Mouse (Mus musculus): ENCODE data around the gene Mfsd10. TPM values are rescaled to one million over a fixed set of nuclear protein-coding genes. Genes with fewer than 3 reads are reported as not detected.

The Mfsd10 gene
- total and polyA plus RNA-seq, 2 experiments from 2014 or later, result 29.9 to 45.7 TPM

DNA sequence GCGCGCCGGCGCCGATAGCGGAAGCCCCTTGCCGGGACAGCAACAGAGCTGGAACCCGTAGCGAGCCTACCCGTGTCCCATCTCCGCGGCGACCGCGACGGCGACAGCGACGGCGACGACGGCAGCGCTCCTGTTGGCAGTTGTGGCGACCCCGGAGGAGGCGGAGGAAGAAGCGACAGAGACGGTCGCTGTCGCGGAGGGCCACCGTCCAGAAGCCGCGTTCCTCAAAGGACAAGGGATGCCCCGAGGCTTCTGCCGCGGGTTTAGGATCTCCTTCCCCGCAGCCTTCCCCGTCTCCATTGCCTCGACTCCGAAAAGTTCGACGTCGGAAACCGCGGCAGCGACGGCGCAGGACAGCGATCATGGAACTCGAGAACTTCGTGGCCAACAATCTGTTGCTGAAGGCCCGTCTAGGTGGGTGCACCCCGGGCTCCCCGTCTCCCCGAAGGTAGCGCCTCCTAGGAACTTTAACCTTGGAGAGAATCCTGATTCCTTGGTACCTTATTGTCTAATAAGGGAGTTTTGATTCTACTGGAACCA is 23.6 kb upstream of the Mfsd10 start:
- no peaks in the 10 kb centered on the region for H3K9me3 ChIP-seq (replicated peaks; ENCODE audit: control insufficient read depth, low read length)

GRCm38 (mm10) chr5:34659686-34660590 is 22.9 kb upstream of the Mfsd10 start, which contains the start of the genes Nop14 and Grk4:
Nop14 (minus strand) TSS chr5:34660148.
Grk4 (plus strand) TSS chr5:34660379.
- under 1% methylated on average over 60 of the region's 60 CpGs for WGBS

More for the DNA sequence above, 23.6 kb upstream of the Mfsd10 start:
- no peak for TF ChIP-seq EP300 (IDR thresholded peaks at IDR 0.05; ENCODE audit: low read depth)
- TF ChIP-seq CTCF (IDR thresholded peaks at IDR 0.05; ENCODE audit: low read depth), result no peak
- Histone ChIP-seq H3K4me3 (ENCODE audit: low read depth, low read length) (peak overlapping the region; percentile 74), H3K4me1 (ENCODE audit: control insufficient read depth, insufficient read depth) (peaks cover 9% of the 10 kb centered on the region; the same call in 1 of the 2 replicates), H3K4me2 (ENCODE audit: low read depth, low read length) (peak overlapping the region; percentile 77), H3K27me3 (ENCODE audit: control insufficient read depth, insufficient read depth, low read length) (no peaks in the 10 kb centered on the region), H3K36me3 (replicated peaks; ENCODE audit: control insufficient read depth, insufficient read depth, low read length) (peaks cover 21% of the 10 kb centered on the region), H3K27ac (ENCODE audit: low read depth) (peak overlapping the region; percentile 94), H3K9ac (replicated peaks; ENCODE audit: low read depth, low read length) (peak overlapping the region; percentile 57)
- under 1% methylated on average over 57 of the region's 57 CpGs for WGBS
- ATAC-seq (ENCODE audit: insufficient read depth, low read depth) (no peak), DNase-seq (ENCODE audit: low spot score) (peak; percentile 29)

GRCm38 (mm10) chr5:34657556-34657955 is 20.5 kb upstream of the Mfsd10 start:
- H3K4me1 ChIP-seq (ENCODE audit: control insufficient read depth, insufficient read depth), result peaks cover 9% of the 10 kb centered on the region; the same call in 1 of the 2 replicates
- H3K9me3 ChIP-seq (replicated peaks; ENCODE audit: control insufficient read depth, low read length), result no peaks in the 10 kb centered on the region
- 83% methylated on average over 8 of the region's 8 CpGs for WGBS
- H3K9ac ChIP-seq (replicated peaks; ENCODE audit: low read depth, low read length), result no peak overlapping the region
- no peak for ATAC-seq (ENCODE audit: insufficient read depth, low read depth)
- H3K27ac ChIP-seq (ENCODE audit: low read depth), result no peak overlapping the region
- peaks cover 46% of the 10 kb centered on the region for H3K36me3 ChIP-seq (replicated peaks; ENCODE audit: control insufficient read depth, insufficient read depth, low read length)
- no peaks in the 10 kb centered on the region for H3K27me3 ChIP-seq (ENCODE audit: control insufficient read depth, insufficient read depth, low read length)
- no peak overlapping the region for H3K4me3 ChIP-seq (ENCODE audit: low read depth, low read length)
- no peak for DNase-seq (ENCODE audit: low spot score)
- no peak overlapping the region for H3K4me2 ChIP-seq (ENCODE audit: low read depth, low read length)
- TF ChIP-seq EP300 (IDR thresholded peaks at IDR 0.05; ENCODE audit: low read depth), result no peak

More at GRCm38 (mm10) chr5:34659686-34660590, 22.9 kb upstream of the Mfsd10 start, which contains the start of the genes Nop14 and Grk4:
- Histone ChIP-seq H3K36me3 (replicated peaks; ENCODE audit: control insufficient read depth, insufficient read depth, low read length) (peaks cover 24% of the 10 kb centered on the region), H3K9me3 (replicated peaks; ENCODE audit: control insufficient read depth, low read length) (no peaks in the 10 kb centered on the region), H3K4me1 (ENCODE audit: control insufficient read depth, insufficient read depth) (peaks cover 9% of the 10 kb centered on the region; the same call in 1 of the 2 replicates), H3K27ac (ENCODE audit: low read depth) (peak within 1 kb of the TSS; percentile 94), H3K27me3 (ENCODE audit: control insufficient read depth, insufficient read depth, low read length) (no peaks in the 10 kb centered on the region), H3K9ac (replicated peaks; ENCODE audit: low read depth, low read length) (peak within 1 kb of the TSS; percentile 62), H3K4me3 (ENCODE audit: low read depth, low read length) (peak within 1 kb of the TSS; percentile 74), H3K4me2 (ENCODE audit: low read depth, low read length) (peak within 1 kb of the TSS; percentile 77)
- ATAC-seq (ENCODE audit: insufficient read depth, low read depth) (peak; percentile 99), DNase-seq (ENCODE audit: low spot score) (peak; percentile 99)
- TF ChIP-seq EP300 (IDR thresholded peaks at IDR 0.05; ENCODE audit: low read depth), result peak; percentile 85; the same call in 1 of the 2 replicates
- TF ChIP-seq CTCF (IDR thresholded peaks at IDR 0.05; ENCODE audit: low read depth), result peak; percentile 88

- DNase-seq (ENCODE audit: low spot score) (no peak), ATAC-seq (ENCODE audit: insufficient read depth, low read depth) (no peak)
- Histone ChIP-seq H3K27ac (ENCODE audit: low read depth) (no peak overlapping the region), H3K36me3 (replicated peaks; ENCODE audit: control insufficient read depth, insufficient read depth, low read length) (peaks cover 73% of the 10 kb centered on the region), H3K9me3 (replicated peaks; ENCODE audit: control insufficient read depth, low read length) (no peaks in the 10 kb centered on the region), H3K4me2 (ENCODE audit: low read depth, low read length) (no peak overlapping the region), H3K4me3 (ENCODE audit: low read depth, low read length) (no peak overlapping the region), H3K4me1 (ENCODE audit: control insufficient read depth, insufficient read depth) (peaks cover 7% of the 10 kb centered on the region; the same call in 1 of the 2 replicates), H3K27me3 (ENCODE audit: control insufficient read depth, insufficient read depth, low read length) (no peaks in the 10 kb centered on the region), H3K9ac (replicated peaks; ENCODE audit: low read depth, low read length) (no peak overlapping the region)
- TF ChIP-seq EP300 (IDR thresholded peaks at IDR 0.05; ENCODE audit: low read depth) (no peak), CTCF (IDR thresholded peaks at IDR 0.05; ENCODE audit: low read depth) (no peak)
- 37% methylated on average over 9 of the region's 9 CpGs for WGBS
These were observed 17.9 kb upstream of the Mfsd10 start for GRCm38 (mm10) chr5:34654881-34655280.

DNA sequence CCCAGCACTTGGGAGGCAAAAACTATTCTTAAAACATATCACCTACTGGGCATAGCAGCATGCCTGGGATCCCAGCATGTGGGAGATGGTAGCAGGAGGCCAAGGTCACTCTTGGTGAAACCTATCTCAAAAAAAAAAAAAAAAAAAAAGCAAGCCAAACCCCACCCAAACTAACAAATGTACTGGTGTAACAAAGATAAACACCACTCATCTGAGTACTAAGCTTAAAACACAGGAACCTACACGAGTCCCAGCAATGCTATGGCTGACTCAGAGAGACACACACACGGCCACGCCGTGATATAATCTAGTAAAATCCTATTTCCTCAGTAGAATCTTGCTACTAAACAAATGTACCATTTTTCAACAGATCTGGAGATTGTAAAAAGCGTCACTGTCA is 15.9 kb upstream of the Mfsd10 start:
- H3K27me3 ChIP-seq (ENCODE audit: control insufficient read depth, insufficient read depth, low read length), result no peaks in the 10 kb centered on the region

More for the DNA sequence above, 15.9 kb upstream of the Mfsd10 start:
- ATAC-seq (ENCODE audit: insufficient read depth, low read depth), result no peak
- Histone ChIP-seq H3K9me3 (replicated peaks; ENCODE audit: control insufficient read depth, low read length) (no peaks in the 10 kb centered on the region), H3K36me3 (replicated peaks; ENCODE audit: control insufficient read depth, insufficient read depth, low read length) (peaks cover 92% of the 10 kb centered on the region), H3K9ac (replicated peaks; ENCODE audit: low read depth, low read length) (no peak overlapping the region), H3K4me1 (ENCODE audit: control insufficient read depth, insufficient read depth) (no peaks in the 10 kb centered on the region), H3K4me2 (ENCODE audit: low read depth, low read length) (no peak overlapping the region), H3K27ac (ENCODE audit: low read depth) (no peak overlapping the region), H3K4me3 (ENCODE audit: low read depth, low read length) (no peak overlapping the region)
- TF ChIP-seq CTCF (IDR thresholded peaks at IDR 0.05; ENCODE audit: low read depth), result no peak
- no peak for TF ChIP-seq EP300 (IDR thresholded peaks at IDR 0.05; ENCODE audit: low read depth)
- 86% methylated on average over 5 of the region's 5 CpGs for WGBS
- DNase-seq (ENCODE audit: low spot score), result no peak

Data from heart, postnatal 0 days (tissue).